Mouse (Mus musculus) hindbrain, embryonic 16.5 days (tissue): ENCODE data around the gene Pip5k1c. TPM values are rescaled to one million over a fixed set of nuclear protein-coding genes. Genes with fewer than 3 reads are reported as not detected.

Experiments used
- ATAC-seq: fragments of 200-750 bp; cut with Nextera tagmentation; 2 replicates; pipeline ENCODE4 v1.8.0; 2017; ENCODE audit warnings: moderate TSS enrichment, moderate library complexity
- H3K27ac ChIP-seq: fragments of 300-500 bp; sonication (generic); 2 replicates; pipeline ENCODE4 v1.5.1; 2014; ENCODE audit warnings: low read depth, mild to moderate bottlenecking, control low read depth, low read length, moderate library complexity
- H3K27me3 ChIP-seq: fragments of 300-500 bp; sonication (generic); replicated peaks from 2 replicates; pipeline ENCODE4 v1.6.1; 2014; ENCODE audit warnings: low read length; ENCODE audit not compliant: control insufficient read depth, insufficient read depth
- H3K36me3 ChIP-seq: fragments of 300-500 bp; sonication (generic); 2 replicates; pipeline ENCODE4 v1.6.1; 2014; ENCODE audit warnings: mild to moderate bottlenecking, low read length, moderate library complexity, mixed read lengths; ENCODE audit not compliant: control insufficient read depth, insufficient read depth
- H3K4me1 ChIP-seq: fragments of 300-500 bp; sonication (generic); 2 replicates; pipeline ENCODE4 v1.6.1; 2014; ENCODE audit warnings: low read depth, low read length; ENCODE audit not compliant: control insufficient read depth, insufficient read depth
- H3K4me2 ChIP-seq: fragments of 300-500 bp; sonication (generic); 2 replicates; pipeline ENCODE4 v1.6.1; 2014; ENCODE audit warnings: mild to moderate bottlenecking, low read length, control low read depth, moderate library complexity
- H3K4me3 ChIP-seq: fragments of 300-500 bp; sonication (generic); 2 replicates; pipeline ENCODE4 v1.5.1; 2014; ENCODE audit warnings: mild to moderate bottlenecking, low read length, control low read depth, moderate library complexity
- H3K9ac ChIP-seq: fragments of 300-500 bp; sonication (generic); 2 replicates; pipeline ENCODE4 v1.6.1; 2014; ENCODE audit warnings: low read depth, mild to moderate bottlenecking, control low read depth, low read length, moderate library complexity
- H3K9me3 ChIP-seq: fragments of 300-500 bp; sonication (generic); 2 replicates; pipeline ENCODE4 v1.6.1; 2014; ENCODE audit warnings: mild to moderate bottlenecking, low read length, moderate library complexity; ENCODE audit not compliant: control insufficient read depth
- WGBS: fragments of 180-500 bp; shearing (Covaris S2); extraction: QIAGEN DNeasy Blood & Tissue Kit; methylation state at CpG from one replicate; pipeline ENCODE4 v1.1.7; 2014; 5-methylcytosine and 5-hydroxymethylcytosine counted together
- polyA plus RNA-seq: library from polyadenylated mRNA; unstranded; fragments of >200 nt; fragmentation: Nextera tagmentation; extraction: Ambion mirVana; gene quantifications from 2 replicates; pipeline ENCODE4 v1.2.1, GENCODE M21; 2015

The Pip5k1c gene
- polyA plus RNA-seq, 1 experiment from 2014 or later = 128 TPM

DNA sequence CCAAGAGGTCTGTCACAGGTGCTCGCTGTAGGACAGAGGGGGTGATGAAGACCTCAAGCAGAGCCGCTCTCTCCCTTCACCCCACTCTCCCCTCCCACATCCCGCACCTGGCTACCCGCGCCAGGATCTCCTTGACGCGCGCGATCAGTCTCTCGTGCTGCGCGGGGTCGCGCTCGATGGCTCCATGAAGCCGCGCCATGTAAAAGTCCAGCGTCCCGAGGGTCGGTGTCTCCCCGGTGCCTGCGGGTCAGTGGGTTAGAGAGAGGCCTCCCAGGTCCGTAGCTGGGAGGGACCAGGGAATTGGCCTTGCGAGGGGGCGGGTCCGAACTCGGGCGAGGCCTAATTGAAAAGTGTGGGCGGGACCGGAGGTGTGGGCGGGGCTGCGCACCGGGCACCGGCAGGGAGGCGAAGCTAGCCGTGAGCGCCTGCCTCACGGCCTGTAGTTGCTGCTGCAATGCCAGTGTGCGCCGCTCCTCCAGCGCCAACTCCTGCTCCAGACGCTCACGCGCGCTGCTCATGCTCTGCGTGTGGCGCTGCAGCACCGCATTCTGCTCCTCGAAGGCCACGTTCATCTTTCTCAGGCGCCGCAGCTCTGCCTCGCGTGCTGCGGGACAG lies 53.8 kb downstream of the Pip5k1c start:
- Histone ChIP-seq H3K27me3 (peaks cover 37% of the 10 kb centered on the region), H3K9ac (peak overlapping the region; percentile 63), H3K4me1 (peaks cover 24% of the 10 kb centered on the region), H3K4me3 (peak overlapping the region; percentile 41), H3K4me2 (peak overlapping the region; percentile 69), H3K9me3 (no peaks in the 10 kb centered on the region), H3K27ac (peak overlapping the region; percentile 13; the same call in 1 of the 2 replicates), H3K36me3 (no peaks in the 10 kb centered on the region)
- peak; percentile 21; the same call in 1 of the 2 replicates for ATAC-seq
- WGBS = 11% methylated on average over 55 of the region's 55 CpGs

DNA sequence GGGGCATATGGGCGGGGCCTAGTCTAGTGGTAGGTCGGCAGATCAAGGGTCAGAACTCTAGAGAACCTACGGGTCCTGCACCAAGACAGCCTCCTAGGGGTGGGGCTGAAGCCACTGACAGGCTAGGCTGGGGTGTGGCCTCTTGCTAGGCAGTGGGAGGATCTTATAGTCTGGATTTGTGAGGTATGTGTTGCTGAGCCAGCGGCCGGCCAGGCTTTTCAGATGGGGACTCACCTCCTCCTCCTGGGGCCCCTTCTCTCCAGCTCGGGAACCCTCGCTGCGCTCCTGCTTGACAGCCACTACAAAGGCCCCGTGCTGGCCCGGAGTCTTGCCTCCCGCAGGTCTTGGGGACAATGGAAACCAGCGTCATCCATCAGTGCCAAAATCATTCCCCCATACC lies 56.4 kb downstream of the Pip5k1c start:
- Histone ChIP-seq H3K27me3 (peaks cover 16% of the 10 kb centered on the region), H3K9me3 (no peaks in the 10 kb centered on the region), H3K27ac (no peak overlapping the region), H3K4me3 (no peak overlapping the region), H3K4me1 (peaks cover 17% of the 10 kb centered on the region), H3K9ac (no peak overlapping the region), H3K4me2 (peak overlapping the region; percentile 90), H3K36me3 (no peaks in the 10 kb centered on the region)
- ATAC-seq = no peak
- 3% methylated on average over 12 of the region's 12 CpGs for WGBS

DNA sequence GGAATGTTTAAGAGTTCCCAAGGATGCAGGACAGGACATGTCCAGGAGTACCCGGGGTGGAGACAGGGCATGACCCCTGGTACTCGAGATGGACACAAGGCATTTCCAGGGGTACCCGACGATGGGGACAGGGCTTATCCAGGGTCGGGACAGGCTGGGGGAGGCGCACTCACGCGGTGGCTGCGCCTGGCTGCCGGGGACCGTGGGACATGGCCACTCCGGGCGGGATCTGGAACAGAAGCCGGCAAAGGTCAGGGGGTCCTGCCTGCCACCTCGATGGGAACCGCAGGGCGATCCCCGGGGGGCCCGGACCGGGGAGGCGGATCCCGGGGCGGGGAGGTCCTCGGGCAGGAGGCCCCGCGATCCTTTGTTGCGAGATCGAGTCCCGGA lies 57.2 kb downstream of the Pip5k1c start:
- WGBS = under 1% methylated on average over 27 of the region's 29 CpGs
- no peak; the same call in 1 of the 2 replicates for ATAC-seq

DNA sequence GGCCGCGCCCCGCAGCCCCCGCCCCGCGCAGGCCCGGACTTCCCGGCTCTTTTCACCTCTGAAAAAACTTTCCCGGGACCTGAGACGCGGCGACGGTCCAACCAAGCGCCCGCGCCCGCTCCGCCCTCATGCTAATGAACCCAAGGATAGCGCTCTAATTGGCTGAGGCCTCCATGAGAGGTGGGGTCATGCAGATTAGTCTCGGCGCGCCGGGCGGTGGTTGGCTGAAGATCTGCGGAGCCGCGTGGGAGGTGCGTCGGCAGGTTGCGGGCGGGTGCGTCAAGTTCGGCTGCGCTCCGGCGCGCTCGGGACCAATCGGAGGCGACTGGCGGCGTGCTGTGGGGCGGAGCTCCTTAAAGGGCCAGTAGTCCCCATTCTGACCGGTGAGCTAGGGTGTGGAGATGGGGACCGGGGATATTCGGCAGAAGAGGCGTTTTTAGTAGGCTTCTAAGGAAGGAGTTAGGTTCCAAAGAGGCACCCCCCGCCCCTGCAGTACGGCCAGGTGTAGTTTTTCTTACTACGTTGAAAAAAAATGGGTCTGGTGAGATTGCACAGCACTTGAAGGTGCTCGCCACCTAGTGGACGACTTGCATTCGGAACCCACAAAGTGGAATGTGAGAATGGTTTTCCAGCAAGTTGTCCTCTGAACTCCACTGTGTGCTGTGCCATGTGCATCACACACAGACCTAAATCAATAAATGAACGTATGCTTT lies 57.7 kb downstream of the Pip5k1c start, which contains the start of gene Hmg20b:
TSS of gene Hmg20b (minus strand) at position 130 of the 713 bp plus-strand sequence.
- WGBS = under 1% methylated on average over 54 of the region's 54 CpGs
- Histone ChIP-seq H3K4me2 (peak within 1 kb of the TSS; percentile 90), H3K9ac (peak within 1 kb of the TSS; percentile 74), H3K27ac (peak within 1 kb of the TSS; percentile 75), H3K27me3 (peaks cover 6% of the 10 kb centered on the region; the same call in 1 of the 2 replicates), H3K4me1 (peaks cover 17% of the 10 kb centered on the region), H3K4me3 (peak within 1 kb of the TSS; percentile 69), H3K9me3 (no peaks in the 10 kb centered on the region), H3K36me3 (no peaks in the 10 kb centered on the region)
- peak; percentile 97 for ATAC-seq

More for the DNA sequence above, 57.2 kb downstream of the Pip5k1c start:
- Histone ChIP-seq H3K36me3 (no peaks in the 10 kb centered on the region), H3K9ac (peak overlapping the region; percentile 74), H3K9me3 (no peaks in the 10 kb centered on the region), H3K27me3 (peaks cover 9% of the 10 kb centered on the region; the same call in 1 of the 2 replicates), H3K27ac (peak overlapping the region; percentile 56), H3K4me1 (peaks cover 17% of the 10 kb centered on the region), H3K4me3 (peak overlapping the region; percentile 69), H3K4me2 (peak overlapping the region; percentile 90)

DNA sequence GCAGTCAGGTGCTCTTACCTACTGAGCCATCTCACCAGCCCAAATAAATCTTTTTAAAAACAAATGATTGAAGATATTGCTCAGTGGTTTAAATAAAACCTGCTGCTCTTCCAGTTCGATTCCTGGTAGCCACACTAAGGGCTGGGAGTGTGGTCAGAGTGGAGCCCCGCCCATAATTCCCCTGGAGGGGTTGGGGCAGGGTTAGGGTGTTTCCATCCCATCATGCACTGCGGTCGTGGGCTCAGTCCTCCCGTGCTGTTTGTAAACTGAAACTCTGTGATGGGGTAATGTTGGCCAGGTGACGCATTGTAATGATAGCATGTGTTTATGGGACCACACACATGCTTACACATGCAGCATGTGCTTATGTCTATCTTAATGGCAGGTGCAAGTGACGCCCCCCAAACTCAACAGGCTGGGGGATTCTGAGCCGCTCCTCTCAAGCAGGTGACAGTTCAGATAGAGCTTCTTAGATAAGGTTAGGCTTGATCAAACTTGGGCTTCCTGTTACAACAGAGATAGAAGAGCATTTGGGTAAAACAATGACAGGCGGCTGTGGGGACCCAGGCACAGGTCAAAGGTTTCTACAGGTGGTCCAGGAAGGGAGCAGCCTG lies 59.0 kb downstream of the Pip5k1c start:
- no peak overlapping the region for H3K4me3 ChIP-seq
- 29% methylated on average over 9 of the region's 9 CpGs for WGBS
- no peak overlapping the region for H3K27ac ChIP-seq
- no peak overlapping the region for H3K9ac ChIP-seq
- no peak for ATAC-seq
- H3K4me2 ChIP-seq = no peak overlapping the region
- H3K36me3 ChIP-seq = no peaks in the 10 kb centered on the region
- peaks cover 17% of the 10 kb centered on the region for H3K4me1 ChIP-seq
- H3K27me3 ChIP-seq = peaks cover 6% of the 10 kb centered on the region; the same call in 1 of the 2 replicates
- H3K9me3 ChIP-seq = no peaks in the 10 kb centered on the region

DNA sequence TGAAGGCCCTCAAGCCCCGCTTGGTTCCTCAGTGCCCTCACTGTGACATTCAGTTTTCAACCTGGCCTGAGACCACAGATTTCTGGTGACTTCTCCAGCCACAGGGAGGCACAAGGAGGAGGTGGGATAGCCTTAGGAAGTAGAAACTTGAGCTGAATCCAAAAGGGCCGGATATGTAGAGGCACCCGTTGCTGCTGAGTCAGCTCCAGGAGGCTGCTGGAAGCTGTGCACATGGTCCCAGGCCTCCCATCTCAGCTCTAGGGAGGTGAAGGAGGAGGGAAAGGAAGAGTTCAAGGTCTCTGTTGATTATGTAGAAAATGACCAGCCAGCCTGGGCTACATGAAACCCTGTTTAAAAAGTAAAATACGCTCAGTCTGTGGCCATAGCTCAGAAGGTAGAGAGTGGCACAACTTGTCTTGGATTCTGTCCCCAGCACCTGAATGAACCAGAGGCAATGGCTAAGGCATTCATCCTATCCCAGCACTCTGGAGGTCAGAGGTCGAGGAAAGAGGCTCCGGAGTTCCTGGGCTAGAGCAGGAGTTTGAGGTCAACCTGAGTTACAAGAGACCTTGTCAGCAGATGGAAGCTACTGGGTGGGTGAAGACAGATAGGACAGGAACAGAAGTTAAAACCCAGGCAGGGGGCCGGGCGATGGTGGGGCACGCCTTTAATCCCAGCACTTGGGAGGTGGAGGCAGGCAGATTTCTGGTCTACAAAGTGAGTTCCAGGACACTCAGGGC lies 62.1 kb downstream of the Pip5k1c start:
- Histone ChIP-seq H3K9ac (no peak overlapping the region), H3K4me3 (no peak overlapping the region), H3K27ac (no peak overlapping the region), H3K4me2 (no peak overlapping the region), H3K9me3 (no peaks in the 10 kb centered on the region), H3K4me1 (peaks cover 19% of the 10 kb centered on the region), H3K36me3 (no peaks in the 10 kb centered on the region), H3K27me3 (no peaks in the 10 kb centered on the region)
- ATAC-seq = no peak
- WGBS = 71% methylated on average over 9 of the region's 9 CpGs

DNA sequence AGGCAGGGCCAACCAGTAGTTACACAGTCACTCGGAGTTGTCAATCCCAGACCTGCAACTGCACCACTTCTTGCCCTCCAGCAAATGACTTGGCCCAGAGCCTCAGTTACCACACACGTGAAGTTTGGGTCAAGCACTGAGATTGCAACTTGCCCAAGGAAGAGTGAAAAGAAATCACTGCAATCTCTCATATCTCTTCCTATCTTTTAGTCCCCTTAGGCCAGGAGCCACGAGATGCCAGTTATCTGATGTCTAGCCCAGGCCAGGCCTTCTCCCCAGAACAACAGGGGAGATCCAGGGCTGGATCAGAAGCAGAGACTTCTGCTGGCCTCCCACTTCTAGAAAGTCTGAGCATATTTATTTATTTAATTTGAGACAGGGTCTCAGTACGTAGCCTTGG lies 62.8 kb downstream of the Pip5k1c start:
- no peak overlapping the region for H3K4me2 ChIP-seq
- no peak overlapping the region for H3K4me3 ChIP-seq
- no peaks in the 10 kb centered on the region for H3K36me3 ChIP-seq
- H3K4me1 ChIP-seq = peaks cover 19% of the 10 kb centered on the region
- H3K27ac ChIP-seq = no peak overlapping the region
- ATAC-seq = no peak
- H3K27me3 ChIP-seq = no peaks in the 10 kb centered on the region
- no peaks in the 10 kb centered on the region for H3K9me3 ChIP-seq
- no peak overlapping the region for H3K9ac ChIP-seq
- WGBS = 77% methylated on average over 4 of the region's 4 CpGs

DNA sequence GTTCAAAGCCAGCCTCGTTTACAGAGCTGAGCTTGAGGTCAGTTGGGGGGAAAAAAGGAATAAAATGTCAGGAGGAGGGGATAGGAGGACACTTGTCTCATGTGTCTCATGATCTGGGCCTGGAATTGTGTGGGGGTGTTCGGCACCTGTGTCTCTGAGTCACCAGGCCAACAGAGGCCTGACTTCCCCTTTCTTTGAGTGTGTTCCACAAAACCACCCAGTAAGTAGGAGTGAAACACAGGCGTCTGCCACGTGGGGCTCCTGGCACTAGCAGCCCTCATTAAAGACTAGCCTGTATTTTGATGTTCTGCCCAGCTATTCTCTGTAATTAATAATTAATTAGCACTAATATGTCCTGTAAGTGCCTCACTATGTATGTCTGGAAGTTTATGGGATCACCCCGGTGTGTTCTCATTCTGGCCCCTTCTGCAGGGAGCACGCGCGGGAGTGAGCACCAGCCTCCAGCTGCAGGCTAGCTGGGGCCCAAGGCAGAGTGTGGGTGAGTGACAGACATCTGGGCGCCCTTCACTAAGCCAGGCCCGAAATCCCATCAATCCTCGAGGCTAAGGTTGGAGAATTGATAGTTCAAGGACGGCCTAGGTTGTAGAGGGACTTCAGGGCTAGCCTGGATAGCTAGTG lies 63.7 kb downstream of the Pip5k1c start:
- H3K27ac ChIP-seq = no peak overlapping the region
- 51% methylated on average over 12 of the region's 12 CpGs for WGBS
- peaks cover 17% of the 10 kb centered on the region for H3K4me1 ChIP-seq
- no peak overlapping the region for H3K9ac ChIP-seq
- no peaks in the 10 kb centered on the region for H3K27me3 ChIP-seq
- H3K9me3 ChIP-seq = no peaks in the 10 kb centered on the region
- no peak overlapping the region for H3K4me3 ChIP-seq
- H3K4me2 ChIP-seq = peak overlapping the region; percentile 94
- no peaks in the 10 kb centered on the region for H3K36me3 ChIP-seq
- ATAC-seq = no peak
